Mouse (Mus musculus) MEL (cell line): ENCODE measurements around the gene Hist1h2ae.

Source experiments
- CTCF ChIP-seq, 3 experiments: IDR thresholded peaks in 2 of 3; conservative IDR thresholded peaks in 1 of 3; 2 replicates each; pipeline ENCODE4 v1.5.1; 2011 to 2012; ENCODE audit warnings: low read length in 3 of 3, low read depth in 2 of 3, mild to moderate bottlenecking in 2 of 3, improper control_type of control experiment in 1 of 3, inconsistent platforms in 1 of 3, mixed read lengths in 1 of 3, moderate library complexity in 1 of 3; ENCODE audit not compliant: control insufficient read depth in 1 of 3, insufficient read depth in 1 of 3, poor library complexity in 1 of 3, severe bottlenecking in 1 of 3
- POLR2AphosphoS5 ChIP-seq: IDR thresholded peaks from 2 replicates; pipeline ENCODE4 v1.6.1; 2012; ENCODE audit warnings: low read depth, borderline replicate concordance, mild to moderate bottlenecking, inconsistent platforms, low read length, moderate library complexity, mixed read lengths
- ZKSCAN1 ChIP-seq: IDR thresholded peaks from 2 replicates; pipeline ENCODE4 v1.6.1; 2012; ENCODE audit warnings: low read depth, mild to moderate bottlenecking, inconsistent platforms, low read length, improper control_type of control experiment, moderate library complexity

DNA sequence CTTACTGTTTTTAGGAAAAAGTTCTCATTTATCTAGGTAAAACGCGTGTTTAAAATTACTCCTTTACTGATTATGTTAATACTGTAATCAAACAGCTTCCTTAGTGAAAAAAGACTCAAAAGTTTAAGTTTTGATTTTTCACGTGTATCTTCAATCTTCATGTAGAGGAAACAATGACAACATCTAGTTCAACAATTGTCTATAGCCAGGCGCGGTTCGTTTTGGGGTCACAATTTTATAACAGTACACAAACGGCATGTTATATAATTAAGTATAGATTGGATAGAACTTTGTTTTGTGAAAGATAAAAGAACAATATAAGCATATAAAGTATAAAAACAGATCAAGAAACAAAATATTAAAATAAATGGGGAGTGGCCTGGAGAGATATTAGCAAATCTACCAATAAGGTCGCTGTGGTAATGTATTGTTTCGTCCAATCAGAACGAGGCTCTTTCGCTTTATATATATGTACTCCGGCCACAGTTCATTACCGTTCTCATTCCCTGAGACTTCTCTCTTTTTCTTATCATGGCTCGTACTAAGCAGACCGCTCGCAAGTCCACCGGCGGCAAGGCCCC is 4.3 kb upstream of the Hist1h2ae start, which contains the start of gene Hist1h3d:
- TF ChIP-seq CTCF (IDR thresholded peaks at IDR 0.05 in 2 of 3, conservative IDR thresholded peaks at IDR 0.05 in 1 of 3; ENCODE audit: control insufficient read depth in 1 of 3, insufficient read depth in 1 of 3, low read depth in 2 of 3, low read length in 3 of 3, poor library complexity in 1 of 3, severe bottlenecking in 1 of 3) (no peak), POLR2AphosphoS5 (peak; percentile 96; the same call in 1 of the 2 replicates), ZKSCAN1 (no peak)
